Mouse (Mus musculus): Measurements from ENCODE around the gene Acvr1. TPM values are rescaled to one million over a fixed set of nuclear protein-coding genes. Genes with fewer than 3 reads are reported as not detected.
A peak's percentile ranks its signal among the peaks of the same experiment; 100 is the strongest.

The Acvr1 gene
- polyA plus RNA-seq, 1 experiment from 2014 or later: 2.9 TPM

DNA sequence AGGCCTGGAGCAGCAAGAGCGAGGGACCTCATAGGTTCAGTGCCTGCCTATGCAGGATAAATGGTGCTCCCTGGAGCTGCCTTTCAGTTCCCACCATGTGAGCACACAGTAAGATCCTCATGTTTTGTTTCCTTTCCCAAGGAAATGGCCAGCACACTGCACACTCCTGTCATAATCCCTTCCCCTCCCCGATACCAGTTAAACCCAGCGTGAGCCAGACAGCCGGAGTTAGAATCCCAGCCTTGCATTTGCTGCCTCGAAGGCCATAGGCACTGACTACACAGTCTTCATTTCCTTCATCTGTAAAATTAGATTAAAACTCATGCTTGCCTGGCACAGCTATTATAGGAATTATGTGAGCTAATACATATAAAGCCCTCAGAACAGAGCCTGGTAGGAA is 37.6 kb downstream of the Acvr1 start:
- 60% methylated on average over 5 of the region's 5 CpGs for WGBS
- H3K4me1 ChIP-seq: peaks cover 62% of the 10 kb centered on the region

DNA sequence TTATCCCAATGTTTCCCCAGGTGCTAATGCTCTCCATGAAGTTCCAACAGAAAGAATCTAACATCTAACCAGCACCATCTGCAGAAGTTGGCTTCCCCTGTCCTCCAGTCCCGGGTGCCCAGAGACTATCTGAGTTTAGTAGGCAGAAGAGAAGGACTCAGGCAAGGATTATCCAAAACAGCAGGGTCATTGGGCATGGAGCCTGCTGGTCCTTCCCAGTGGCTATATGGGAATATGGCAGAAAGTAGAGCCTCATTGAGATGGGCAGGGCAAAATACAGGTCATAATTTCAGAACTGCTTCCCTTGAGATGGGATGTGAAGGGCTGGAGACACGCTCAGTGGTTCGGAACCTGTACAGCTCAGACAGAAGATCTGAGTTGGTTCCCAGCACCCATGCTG is 39.2 kb downstream of the Acvr1 start:
- Histone ChIP-seq H3K9me3 (replicated peaks) (no peaks in the 10 kb centered on the region), H3K4me3 (no peak overlapping the region), H3K36me3 (no peaks in the 10 kb centered on the region), H3K4me1 (peaks cover 46% of the 10 kb centered on the region), H3K27me3 (ENCODE audit: low read depth, poor library complexity, severe bottlenecking) (no peaks in the 10 kb centered on the region), H3K27ac (replicated peaks) (no peak overlapping the region)
- no peak for DNase-seq (ENCODE audit: low spot score)
- WGBS: 62% methylated on average over 3 of the region's 3 CpGs

More for the DNA sequence above, 37.6 kb downstream of the Acvr1 start:
- Histone ChIP-seq H3K36me3 (no peaks in the 10 kb centered on the region), H3K4me3 (no peak overlapping the region), H3K27me3 (ENCODE audit: low read depth, poor library complexity, severe bottlenecking) (no peaks in the 10 kb centered on the region), H3K9me3 (replicated peaks) (no peaks in the 10 kb centered on the region), H3K27ac (replicated peaks) (no peak overlapping the region)
- DNase-seq (ENCODE audit: low spot score): no peak

DNA sequence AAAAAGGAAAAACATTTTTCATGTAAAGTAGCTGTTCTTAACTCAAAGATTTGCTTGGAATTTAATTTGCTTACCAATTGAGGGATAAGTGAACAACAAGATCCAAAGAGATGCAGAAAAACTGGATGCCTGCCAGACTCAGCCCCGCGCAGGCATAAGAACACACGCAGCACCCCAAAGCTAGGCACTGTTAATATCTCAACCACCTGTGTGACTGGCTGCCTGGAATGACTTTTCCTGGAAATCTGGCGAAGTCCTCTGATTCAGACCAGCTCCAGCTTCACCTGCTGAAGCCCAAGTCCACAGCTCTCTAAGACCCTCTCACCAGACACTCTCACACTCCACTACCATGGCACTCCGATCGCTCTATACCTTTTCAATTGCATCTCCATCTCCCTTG is 42.6 kb downstream of the Acvr1 start:
- no peaks in the 10 kb centered on the region for H3K9me3 ChIP-seq (replicated peaks)
- H3K36me3 ChIP-seq: no peaks in the 10 kb centered on the region
- DNase-seq (ENCODE audit: low spot score): no peak
- H3K4me3 ChIP-seq: no peak overlapping the region
- no peaks in the 10 kb centered on the region for H3K27me3 ChIP-seq (ENCODE audit: low read depth, poor library complexity, severe bottlenecking)
- no peak overlapping the region for H3K27ac ChIP-seq (replicated peaks)
- peaks cover 17% of the 10 kb centered on the region for H3K4me1 ChIP-seq
- WGBS: 94% methylated on average over 6 of the region's 6 CpGs

DNA sequence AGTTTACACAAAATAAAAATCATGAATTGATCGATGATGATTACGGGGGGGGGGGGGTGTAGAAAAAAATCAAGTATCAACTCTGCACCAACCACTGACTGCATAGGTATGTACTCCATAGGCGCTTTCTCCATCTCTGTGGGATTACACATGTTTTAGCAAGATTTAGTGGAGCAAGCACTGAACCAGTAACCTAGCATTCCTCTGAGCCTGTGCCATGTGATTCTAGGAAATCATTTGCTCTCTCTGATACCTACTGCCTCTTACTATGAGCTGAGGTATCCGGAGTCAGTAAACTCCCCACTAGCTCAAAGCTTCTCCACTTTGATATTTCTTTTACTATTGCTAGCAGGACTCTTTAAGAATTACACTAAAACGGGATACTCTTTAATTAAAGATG is 43.1 kb downstream of the Acvr1 start:
- Histone ChIP-seq H3K9me3 (replicated peaks) (no peaks in the 10 kb centered on the region), H3K27ac (replicated peaks) (no peak overlapping the region), H3K27me3 (ENCODE audit: low read depth, poor library complexity, severe bottlenecking) (no peaks in the 10 kb centered on the region), H3K4me1 (peaks cover 14% of the 10 kb centered on the region), H3K4me3 (no peak overlapping the region), H3K36me3 (no peaks in the 10 kb centered on the region)
- WGBS: 93% methylated on average over 5 of the region's 5 CpGs
- DNase-seq (ENCODE audit: low spot score): no peak

DNA sequence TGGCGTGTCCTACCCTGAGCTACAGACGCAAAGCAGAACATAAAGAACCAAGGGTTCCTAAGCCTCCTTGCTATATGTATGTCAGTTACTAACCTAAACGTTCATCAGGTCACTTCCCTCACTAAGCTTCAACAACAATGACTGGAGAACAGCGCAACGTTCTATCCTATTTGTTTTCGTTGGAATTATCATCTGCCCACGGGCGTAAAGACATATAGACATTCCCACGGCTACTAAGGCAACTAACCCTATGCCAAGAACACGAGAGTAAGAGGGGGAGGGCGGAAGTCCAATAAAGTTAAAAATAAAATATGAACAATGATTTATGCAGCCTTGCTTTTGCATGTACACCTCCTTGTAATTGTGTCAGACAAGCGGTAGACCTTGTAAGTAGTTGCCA is 43.9 kb downstream of the Acvr1 start:
- Histone ChIP-seq H3K4me3 (no peak overlapping the region), H3K4me1 (peaks cover 9% of the 10 kb centered on the region), H3K27ac (replicated peaks) (no peak overlapping the region), H3K36me3 (no peaks in the 10 kb centered on the region), H3K9me3 (replicated peaks) (no peaks in the 10 kb centered on the region), H3K27me3 (ENCODE audit: low read depth, poor library complexity, severe bottlenecking) (no peaks in the 10 kb centered on the region)
- DNase-seq (ENCODE audit: low spot score): no peak
- WGBS: 81% methylated on average over 12 of the region's 12 CpGs

DNA sequence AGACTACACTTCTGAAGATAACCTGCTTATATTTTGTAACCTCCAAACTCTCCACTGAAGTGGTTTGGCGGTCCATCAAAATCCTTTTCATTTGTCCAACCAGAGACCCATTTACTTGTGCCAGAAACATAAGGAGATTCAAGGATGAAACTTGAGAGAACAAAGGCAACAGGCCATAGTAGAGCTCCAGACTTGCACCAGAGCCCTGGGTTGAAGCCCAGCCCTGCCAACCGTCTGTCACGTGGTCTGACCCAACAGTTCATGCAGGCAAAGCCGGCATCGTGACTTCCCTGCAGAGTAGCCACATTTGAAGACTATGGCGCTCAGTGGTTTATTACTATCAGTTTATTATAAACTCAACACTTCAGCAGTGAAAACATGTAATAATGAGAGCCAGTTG is 45.3 kb downstream of the Acvr1 start:
- H3K36me3 ChIP-seq: no peaks in the 10 kb centered on the region
- no peak for DNase-seq (ENCODE audit: low spot score)
- WGBS: 92% methylated on average over 6 of the region's 6 CpGs

DNA sequence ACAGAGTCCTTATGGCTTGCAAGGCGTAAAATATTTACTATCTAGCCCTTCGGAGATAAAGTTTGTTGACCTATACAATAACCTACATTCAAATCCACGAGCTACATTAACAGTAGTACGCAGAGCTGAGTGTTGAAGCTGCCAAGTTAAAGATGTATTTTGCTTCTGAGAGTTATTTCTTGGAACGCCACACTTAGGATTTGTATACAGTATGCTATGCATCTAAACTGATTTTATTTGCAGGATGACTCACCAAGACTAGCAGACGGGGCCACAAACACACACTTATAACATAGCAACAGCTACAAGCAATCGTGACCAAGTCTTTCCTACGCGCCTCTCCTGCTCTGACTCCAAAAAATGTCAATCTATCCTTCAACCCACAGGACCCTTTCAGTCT is 46.2 kb downstream of the Acvr1 start:
- Histone ChIP-seq H3K4me1 (peaks cover 10% of the 10 kb centered on the region), H3K9me3 (replicated peaks) (no peaks in the 10 kb centered on the region), H3K36me3 (no peaks in the 10 kb centered on the region), H3K27me3 (ENCODE audit: low read depth, poor library complexity, severe bottlenecking) (no peaks in the 10 kb centered on the region), H3K4me3 (no peak overlapping the region), H3K27ac (replicated peaks) (no peak overlapping the region)
- WGBS: 96% methylated on average over 9 of the region's 9 CpGs
- no peak for DNase-seq (ENCODE audit: low spot score)

More for the DNA sequence above, 45.3 kb downstream of the Acvr1 start:
- peaks cover 5% of the 10 kb centered on the region for H3K4me1 ChIP-seq
- H3K27ac ChIP-seq (replicated peaks): no peak overlapping the region
- no peak overlapping the region for H3K4me3 ChIP-seq
- H3K27me3 ChIP-seq (ENCODE audit: low read depth, poor library complexity, severe bottlenecking): no peaks in the 10 kb centered on the region
- H3K9me3 ChIP-seq (replicated peaks): no peaks in the 10 kb centered on the region

DNA sequence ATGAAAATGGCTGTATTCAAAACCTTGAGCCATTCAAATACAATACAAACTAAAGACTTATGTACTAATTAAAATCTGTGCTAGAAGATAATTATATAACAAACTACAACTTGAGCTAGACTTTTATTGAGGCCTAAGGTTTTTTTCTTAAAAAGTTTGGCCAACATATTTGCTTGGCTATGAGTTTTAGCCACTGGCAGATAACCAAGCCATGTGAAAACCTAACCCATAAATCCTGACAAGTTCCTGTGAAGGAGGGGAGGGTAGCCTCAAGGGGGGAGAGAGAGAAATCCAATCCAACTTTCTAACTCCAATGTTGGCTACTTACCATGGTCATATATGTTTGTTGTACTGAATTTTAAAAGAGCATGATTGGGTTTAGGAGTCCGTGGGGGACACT is 48.4 kb downstream of the Acvr1 start:
- no peak overlapping the region for H3K4me3 ChIP-seq
- peaks cover 10% of the 10 kb centered on the region for H3K4me1 ChIP-seq
- 82% methylated on average over 1 of the region's 1 CpGs for WGBS
- DNase-seq (ENCODE audit: low spot score): no peak
- H3K27ac ChIP-seq (replicated peaks): no peak overlapping the region
- H3K9me3 ChIP-seq (replicated peaks): no peaks in the 10 kb centered on the region
- no peaks in the 10 kb centered on the region for H3K27me3 ChIP-seq (ENCODE audit: low read depth, poor library complexity, severe bottlenecking)
- no peaks in the 10 kb centered on the region for H3K36me3 ChIP-seq

DNA sequence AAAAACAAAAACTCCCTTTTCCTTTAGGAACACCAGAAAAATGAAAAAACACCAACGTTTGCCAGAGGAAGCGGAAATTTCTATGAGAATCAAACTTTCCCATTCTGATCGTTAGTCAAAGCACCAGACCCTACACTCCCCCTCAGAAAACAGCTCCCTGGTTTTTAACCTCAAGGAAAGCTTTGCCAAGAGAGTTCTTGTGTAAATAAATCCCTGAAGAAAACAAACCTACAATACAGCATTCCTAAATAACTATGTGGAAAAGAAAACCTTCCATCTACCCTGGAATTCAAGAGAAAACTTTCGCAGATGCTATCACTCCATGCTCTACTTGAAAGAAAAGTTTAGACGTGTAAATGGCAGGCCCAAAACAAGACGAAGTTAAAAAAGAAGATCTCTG is 50.0 kb downstream of the Acvr1 start:
- H3K27ac ChIP-seq (replicated peaks): no peak overlapping the region
- no peaks in the 10 kb centered on the region for H3K36me3 ChIP-seq
- 80% methylated on average over 6 of the region's 6 CpGs for WGBS
- peaks cover 5% of the 10 kb centered on the region; the same call in 1 of the 2 replicates for H3K4me1 ChIP-seq
- DNase-seq (ENCODE audit: low spot score): no peak
- H3K9me3 ChIP-seq (replicated peaks): no peaks in the 10 kb centered on the region
- H3K27me3 ChIP-seq (ENCODE audit: low read depth, poor library complexity, severe bottlenecking): no peaks in the 10 kb centered on the region
- no peak overlapping the region for H3K4me3 ChIP-seq

DNA sequence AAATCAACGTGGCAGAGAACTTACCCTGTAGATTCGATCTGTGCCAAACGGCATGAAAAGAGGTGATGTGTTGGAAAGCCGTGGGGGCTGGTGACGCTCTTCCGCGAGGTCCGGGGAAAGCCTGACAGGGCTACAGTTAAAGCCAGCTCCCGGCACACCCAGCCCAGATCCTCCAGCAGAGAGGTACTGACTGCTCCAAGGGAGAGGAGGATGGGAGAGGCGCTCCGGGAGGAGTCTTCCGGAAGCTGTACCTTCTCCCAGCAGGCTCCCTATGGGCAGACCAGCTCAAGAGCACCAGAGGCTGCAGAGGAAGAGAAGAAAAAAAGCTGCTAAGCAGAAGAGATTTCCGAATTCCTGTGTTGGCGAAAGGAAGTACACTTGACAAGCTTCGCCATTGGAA is 51.0 kb downstream of the Acvr1 start:
- peak overlapping the region; percentile 57; the same call in 1 of the 2 replicates for H3K27ac ChIP-seq (replicated peaks)
- no peaks in the 10 kb centered on the region for H3K36me3 ChIP-seq
- no peak overlapping the region for H3K4me3 ChIP-seq
- DNase-seq (ENCODE audit: low spot score): no peak
- 47% methylated on average over 15 of the region's 15 CpGs for WGBS
- no peaks in the 10 kb centered on the region for H3K9me3 ChIP-seq (replicated peaks)
- H3K27me3 ChIP-seq (ENCODE audit: low read depth, poor library complexity, severe bottlenecking): no peaks in the 10 kb centered on the region
- peaks cover 5% of the 10 kb centered on the region; the same call in 1 of the 2 replicates for H3K4me1 ChIP-seq

DNA sequence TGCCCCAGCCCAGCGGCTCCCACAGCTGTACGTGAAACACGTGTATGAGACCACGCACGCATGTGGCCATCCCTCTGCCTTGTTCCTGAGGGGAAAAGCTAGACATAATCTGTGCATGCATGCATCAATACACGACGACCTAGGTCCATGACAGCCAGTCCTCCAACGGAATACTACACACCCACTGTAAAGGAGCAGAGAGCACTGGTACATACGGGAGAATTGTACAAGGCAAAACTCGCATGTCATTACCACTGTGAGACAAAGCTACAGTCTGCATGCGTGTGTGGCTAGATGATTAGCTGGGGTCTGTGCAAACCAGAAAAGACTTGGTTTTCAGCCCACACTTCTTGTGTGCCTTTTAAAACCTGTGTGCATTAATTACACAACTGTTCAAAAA is 52.5 kb downstream of the Acvr1 start:
- no peak overlapping the region for H3K27ac ChIP-seq (replicated peaks)
- DNase-seq (ENCODE audit: low spot score): no peak
- H3K9me3 ChIP-seq (replicated peaks): no peaks in the 10 kb centered on the region
- WGBS: 93% methylated on average over 11 of the region's 11 CpGs
- H3K4me3 ChIP-seq: no peak overlapping the region
- H3K4me1 ChIP-seq: peaks cover 5% of the 10 kb centered on the region; the same call in 1 of the 2 replicates
- no peaks in the 10 kb centered on the region for H3K27me3 ChIP-seq (ENCODE audit: low read depth, poor library complexity, severe bottlenecking)
- H3K36me3 ChIP-seq: no peaks in the 10 kb centered on the region

DNA sequence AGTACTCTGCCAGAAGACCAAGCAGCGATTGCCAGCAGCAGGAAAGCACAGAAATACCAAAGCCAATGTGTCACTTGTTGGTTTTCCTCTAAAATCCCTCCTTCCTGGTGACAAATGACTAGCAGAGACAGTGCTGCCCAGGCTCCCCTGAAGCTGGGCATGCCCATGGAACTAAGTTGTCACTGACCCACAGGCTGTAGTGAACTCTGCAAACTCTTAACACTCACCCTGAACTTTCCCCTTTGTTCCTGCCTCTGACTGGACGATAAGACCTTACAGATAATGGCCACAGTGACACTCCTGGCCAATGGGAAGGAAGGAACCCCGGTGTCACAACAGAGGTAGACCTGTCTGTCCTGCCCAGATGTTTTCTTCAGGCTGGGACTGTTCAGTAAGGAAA is 53.7 kb downstream of the Acvr1 start:
- no peak for DNase-seq (ENCODE audit: low spot score)
- WGBS: 82% methylated on average over 3 of the region's 3 CpGs
- no peaks in the 10 kb centered on the region for H3K9me3 ChIP-seq (replicated peaks)
- H3K4me1 ChIP-seq: peaks cover 5% of the 10 kb centered on the region; the same call in 1 of the 2 replicates
- H3K4me3 ChIP-seq: no peak overlapping the region
- H3K27me3 ChIP-seq (ENCODE audit: low read depth, poor library complexity, severe bottlenecking): no peaks in the 10 kb centered on the region
- H3K36me3 ChIP-seq: no peaks in the 10 kb centered on the region
- H3K27ac ChIP-seq (replicated peaks): no peak overlapping the region

DNA sequence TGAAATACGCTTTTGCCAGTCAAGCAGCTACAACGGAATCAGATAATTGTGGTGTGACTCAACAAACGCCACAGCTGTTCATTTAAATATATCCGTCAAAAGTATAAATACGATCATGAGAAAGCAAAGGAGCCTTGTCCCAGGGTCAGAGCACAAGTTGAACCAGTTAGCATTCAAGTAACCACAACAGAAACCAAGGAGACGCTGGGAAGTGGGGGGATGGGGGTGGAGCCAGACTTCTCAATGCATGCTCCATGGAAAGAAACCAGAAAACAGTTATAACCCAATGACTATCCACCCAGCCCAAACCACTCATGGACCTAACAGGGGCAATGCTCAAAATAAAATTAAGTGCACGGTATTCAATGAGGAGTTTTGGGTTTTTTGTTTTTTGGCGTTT is 56.8 kb downstream of the Acvr1 start:
- Histone ChIP-seq H3K4me3 (no peak overlapping the region), H3K36me3 (no peaks in the 10 kb centered on the region), H3K27ac (replicated peaks) (no peak overlapping the region), H3K27me3 (ENCODE audit: low read depth, poor library complexity, severe bottlenecking) (no peaks in the 10 kb centered on the region), H3K9me3 (replicated peaks) (no peaks in the 10 kb centered on the region), H3K4me1 (no peaks in the 10 kb centered on the region)
- WGBS: 84% methylated on average over 8 of the region's 8 CpGs
- DNase-seq (ENCODE audit: low spot score): no peak
